Mouse (Mus musculus) myocyte (in vitro differentiated cells): ENCODE measurements at regions not wholly inside any gene's neighbourhood (a gene's known extent, or its start where the extent isn't known, plus 50 kb on each side); places are given as distances from the start of the nearest gene placed in this dataset.

Experiments used
- CEBPB ChIP-seq: IDR thresholded peaks from 2 replicates; pipeline ENCODE4 v1.6.1; 2011; ENCODE audit warnings: mild to moderate bottlenecking, moderate library complexity; ENCODE audit not compliant: poor library complexity, insufficient read depth, severe bottlenecking
- E2F4 ChIP-seq: IDR thresholded peaks from one replicate; pipeline ENCODE4 v1.6.1; 2011; ENCODE audit warnings: mild to moderate bottlenecking, control low read depth, moderate library complexity; ENCODE audit not compliant: insufficient read depth
- MAX ChIP-seq: IDR thresholded peaks from one replicate; pipeline ENCODE4 v1.6.1; 2011; ENCODE audit warnings: low read depth, mild to moderate bottlenecking, control low read depth
- MYOG ChIP-seq, 3 experiments: IDR thresholded peaks; one replicate each; pipeline ENCODE4 v1.6.1; 2011; ENCODE audit warnings: control low read depth in 2 of 3, low read depth in 2 of 3, mild to moderate bottlenecking in 2 of 3; ENCODE audit not compliant: insufficient read length in 2 of 3, control insufficient read depth in 1 of 3, insufficient read depth in 1 of 3
- POLR2A ChIP-seq: IDR thresholded peaks from one replicate; pipeline ENCODE4 v1.6.1; 2011; ENCODE audit warnings: low read depth, mild to moderate bottlenecking, control low read depth, moderate library complexity; ENCODE audit not compliant: insufficient read length
- REST ChIP-seq: IDR thresholded peaks from one replicate; pipeline ENCODE4 v1.6.1; 2011; ENCODE audit warnings: mild to moderate bottlenecking, control low read depth, moderate library complexity; ENCODE audit not compliant: insufficient read depth, insufficient read length
- USF1 ChIP-seq: IDR thresholded peaks from one replicate; pipeline ENCODE4 v1.6.1; 2011; ENCODE audit warnings: low read depth, mild to moderate bottlenecking, control low read depth, moderate library complexity

DNA sequence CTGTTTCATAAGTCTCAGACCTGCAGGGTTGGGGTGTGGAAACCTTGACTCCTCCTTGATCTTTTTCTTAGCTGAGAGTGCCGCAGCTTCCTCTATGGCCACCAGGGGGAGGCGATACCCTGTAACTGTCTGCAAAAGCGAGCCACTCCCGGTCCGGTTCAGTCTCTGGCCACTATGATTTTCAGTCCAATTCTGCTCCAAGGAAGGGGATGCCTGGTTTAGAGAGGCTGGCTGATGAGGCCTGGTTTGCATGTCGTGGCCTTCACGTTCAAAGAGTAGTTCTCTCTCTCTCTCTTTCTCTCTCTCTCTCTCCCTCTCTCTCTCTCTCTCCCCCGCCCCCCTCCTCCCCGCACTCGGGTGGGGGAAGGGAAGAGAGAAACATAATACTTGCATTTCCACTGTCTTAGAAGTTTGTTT, 70.3 kb upstream of the Thpo start:
- no peak for TF ChIP-seq POLR2A
- TF ChIP-seq USF1 = no peak
- no peak for TF ChIP-seq E2F4
- TF ChIP-seq REST = no peak
- no peak for TF ChIP-seq CEBPB
- no peak for TF ChIP-seq MYOG (IDR thresholded peaks at IDR 0.05; ENCODE audit: control insufficient read depth in 1 of 3, insufficient read depth in 1 of 3, insufficient read length in 2 of 3, low read depth in 2 of 3)
- no peak for TF ChIP-seq MAX
